Mouse (Mus musculus) hindbrain, embryonic 15.5 days (tissue): ENCODE measurements around the gene Elf2. TPM values are rescaled to one million over a fixed set of nuclear protein-coding genes. Genes with fewer than 3 reads are reported as not detected.
A peak's percentile ranks its signal among the peaks of the same experiment; 100 is the strongest.

Experiments used
- ATAC-seq: fragments of 200-750 bp; cut with Nextera tagmentation; 2 replicates; pipeline ENCODE4 v1.8.0; 2017; ENCODE audit warnings: low read depth, moderate number of reproducible peaks, moderate TSS enrichment; ENCODE audit not compliant: low FRiP score
- H3K27ac ChIP-seq: fragments of 300-500 bp; sonication (generic); replicated peaks from 2 replicates; pipeline ENCODE4 v1.5.1; 2015; ENCODE audit warnings: mild to moderate bottlenecking, inconsistent platforms
- H3K27me3 ChIP-seq: fragments of 300-500 bp; sonication (generic); 2 replicates; pipeline ENCODE4 v1.6.1; 2015; ENCODE audit warnings: control low read depth, inconsistent platforms
- H3K36me3 ChIP-seq: fragments of 300-500 bp; sonication (generic); 2 replicates; pipeline ENCODE4 v1.6.1; 2015; ENCODE audit warnings: control low read depth, inconsistent platforms
- H3K4me1 ChIP-seq: fragments of 300-500 bp; sonication (generic); replicated peaks from 2 replicates; pipeline ENCODE4 v1.6.1; 2015; ENCODE audit warnings: control low read depth, inconsistent platforms
- H3K4me2 ChIP-seq: fragments of 300-500 bp; sonication (generic); 2 replicates; pipeline ENCODE4 v1.6.1; 2015; ENCODE audit warnings: moderate library complexity, mild to moderate bottlenecking, inconsistent platforms
- H3K4me3 ChIP-seq: fragments of 300-500 bp; sonication (generic); 2 replicates; pipeline ENCODE4 v1.5.1; 2015; ENCODE audit warnings: mild to moderate bottlenecking, inconsistent platforms
- H3K9ac ChIP-seq: fragments of 300-500 bp; sonication (generic); 2 replicates; pipeline ENCODE4 v1.6.1; 2015; ENCODE audit warnings: inconsistent platforms
- H3K9me3 ChIP-seq: fragments of 300-500 bp; sonication (generic); 2 replicates; pipeline ENCODE4 v1.6.1; 2016; ENCODE audit warnings: control low read depth, inconsistent platforms
- WGBS: fragments of 180-500 bp; shearing (Covaris S2); methylation state at CpG from one replicate; pipeline ENCODE4 v1.1.7; 2015; 5-methylcytosine and 5-hydroxymethylcytosine counted together
- polyA plus RNA-seq: library from polyadenylated mRNA; unstranded; fragments of >200 nt; fragmentation: Nextera tagmentation; extraction: Ambion mirVana; gene quantifications from 2 replicates; pipeline ENCODE4 v1.2.1, GENCODE M21; 2015

Elf2 gene
- polyA plus RNA-seq, 1 experiment from 2014 or later = 34.2 TPM

GRCm38 (mm10) chr3:51375307-51376265 lies 35.1 kb upstream of the Elf2 start:
- peaks cover 5% of the 10 kb centered on the region; the same call in 1 of the 2 replicates for H3K4me1 ChIP-seq
- H3K36me3 ChIP-seq = no peaks in the 10 kb centered on the region
- no peak overlapping the region for H3K4me2 ChIP-seq
- ATAC-seq = no peak
- H3K9me3 ChIP-seq = no peaks in the 10 kb centered on the region
- H3K27ac ChIP-seq = no peak overlapping the region
- no peak overlapping the region for H3K9ac ChIP-seq
- WGBS = 90% methylated on average over 19 of the region's 19 CpGs
- H3K4me3 ChIP-seq = no peak overlapping the region
- no peaks in the 10 kb centered on the region for H3K27me3 ChIP-seq

DNA sequence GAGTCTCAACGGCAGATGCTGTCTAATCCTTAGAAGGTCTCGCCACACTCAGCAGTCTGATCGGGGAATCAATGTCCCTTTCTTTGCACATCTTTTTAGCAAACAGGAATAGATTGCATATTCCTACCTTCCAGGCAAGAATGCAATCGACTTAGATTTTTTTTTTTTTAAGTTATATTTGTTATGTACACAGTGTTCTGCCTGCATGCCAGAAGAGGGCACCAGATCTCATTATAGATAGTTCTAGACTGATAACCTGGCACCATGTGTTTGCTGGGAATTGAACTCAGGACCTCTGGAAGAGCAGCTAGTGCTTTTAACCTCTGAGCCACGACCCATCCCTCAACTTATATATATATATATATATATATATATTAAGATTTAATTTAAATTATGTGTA lies 33.1 kb upstream of the Elf2 start:
- no peak overlapping the region for H3K27ac ChIP-seq
- H3K4me2 ChIP-seq = no peak overlapping the region
- H3K9ac ChIP-seq = no peak overlapping the region
- H3K4me3 ChIP-seq = no peak overlapping the region
- ATAC-seq = no peak
- 77% methylated on average over 5 of the region's 5 CpGs for WGBS
- no peaks in the 10 kb centered on the region for H3K9me3 ChIP-seq
- H3K27me3 ChIP-seq = no peaks in the 10 kb centered on the region
- H3K4me1 ChIP-seq = peaks cover 5% of the 10 kb centered on the region; the same call in 1 of the 2 replicates
- H3K36me3 ChIP-seq = no peaks in the 10 kb centered on the region

GRCm38 (mm10) chr3:51372883-51373282 lies 32.4 kb upstream of the Elf2 start:
- Histone ChIP-seq H3K4me2 (no peak overlapping the region), H3K4me3 (no peak overlapping the region), H3K27ac (no peak overlapping the region), H3K36me3 (no peaks in the 10 kb centered on the region), H3K4me1 (no peaks in the 10 kb centered on the region), H3K9me3 (no peaks in the 10 kb centered on the region), H3K9ac (no peak overlapping the region), H3K27me3 (no peaks in the 10 kb centered on the region)
- no peak for ATAC-seq
- WGBS = 80% methylated on average over 5 of the region's 5 CpGs

GRCm38 (mm10) chr3:51371826-51372225 lies 31.4 kb upstream of the Elf2 start:
- H3K4me2 ChIP-seq = no peak overlapping the region
- no peaks in the 10 kb centered on the region for H3K9me3 ChIP-seq
- no peaks in the 10 kb centered on the region for H3K4me1 ChIP-seq
- H3K27ac ChIP-seq = no peak overlapping the region
- ATAC-seq = no peak
- H3K4me3 ChIP-seq = no peak overlapping the region
- no peak overlapping the region for H3K9ac ChIP-seq
- no peaks in the 10 kb centered on the region for H3K36me3 ChIP-seq
- 73% methylated on average over 2 of the region's 2 CpGs for WGBS
- no peaks in the 10 kb centered on the region for H3K27me3 ChIP-seq

DNA sequence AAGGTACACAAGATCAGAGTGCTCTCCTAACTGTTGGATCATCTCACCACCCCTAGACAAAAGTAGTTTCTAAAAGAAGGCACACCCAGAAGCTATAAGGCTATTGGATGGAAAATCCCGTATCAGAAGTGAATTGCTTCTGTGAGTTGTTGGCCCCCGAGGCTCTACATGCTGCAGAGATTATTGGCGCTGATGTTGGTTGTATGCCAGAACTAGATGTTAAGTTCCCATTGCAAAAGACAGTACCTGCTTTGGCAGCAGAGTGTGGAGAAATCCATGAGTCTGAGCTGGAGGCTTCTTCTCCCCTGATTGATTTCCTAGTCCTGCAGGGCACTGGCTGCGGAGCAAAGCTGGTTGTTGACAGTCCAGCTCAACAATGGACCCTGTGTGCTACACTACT lies 27.5 kb upstream of the Elf2 start:
- H3K9ac ChIP-seq = no peak overlapping the region
- H3K4me2 ChIP-seq = no peak overlapping the region
- ATAC-seq = no peak
- 81% methylated on average over 4 of the region's 4 CpGs for WGBS
- H3K36me3 ChIP-seq = no peaks in the 10 kb centered on the region
- peaks cover 11% of the 10 kb centered on the region for H3K4me1 ChIP-seq
- no peak overlapping the region for H3K4me3 ChIP-seq
- no peaks in the 10 kb centered on the region for H3K27me3 ChIP-seq
- no peaks in the 10 kb centered on the region for H3K9me3 ChIP-seq
- no peak overlapping the region for H3K27ac ChIP-seq

GRCm38 (mm10) chr3:51366926-51367325 lies 26.5 kb upstream of the Elf2 start:
- no peak overlapping the region for H3K4me3 ChIP-seq
- H3K4me1 ChIP-seq = peaks cover 11% of the 10 kb centered on the region
- 62% methylated on average over 4 of the region's 4 CpGs for WGBS
- H3K9ac ChIP-seq = no peak overlapping the region
- H3K36me3 ChIP-seq = no peaks in the 10 kb centered on the region
- no peaks in the 10 kb centered on the region for H3K27me3 ChIP-seq
- ATAC-seq = no peak
- no peak overlapping the region for H3K4me2 ChIP-seq
- H3K9me3 ChIP-seq = no peaks in the 10 kb centered on the region
- H3K27ac ChIP-seq = no peak overlapping the region

DNA sequence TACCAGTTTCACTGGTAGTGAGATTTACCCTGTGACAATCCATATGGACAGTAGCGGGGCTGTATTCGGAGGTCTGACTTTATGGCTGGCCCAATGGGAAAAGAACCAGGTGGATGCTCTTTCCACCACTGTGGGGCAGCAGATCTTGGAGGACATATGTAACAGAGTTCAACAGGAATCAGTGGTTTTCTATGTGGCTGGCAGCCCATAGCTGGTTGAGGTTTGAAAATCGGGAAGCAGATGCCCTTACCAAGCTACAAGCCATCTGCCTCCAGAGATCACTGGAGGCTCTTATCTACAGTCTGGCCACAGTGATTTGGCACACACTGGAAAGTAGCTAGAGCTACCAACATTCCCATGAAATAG lies 25.0 kb upstream of the Elf2 start:
- Histone ChIP-seq H3K9me3 (no peaks in the 10 kb centered on the region), H3K9ac (peak overlapping the region; percentile 42), H3K27me3 (peaks cover 9% of the 10 kb centered on the region), H3K4me3 (peak overlapping the region; percentile 42), H3K27ac (0 out of 2 replicates have a peak overlapping the region, but pooled peaks have one; percentile 42), H3K36me3 (no peaks in the 10 kb centered on the region), H3K4me2 (peak overlapping the region; percentile 90), H3K4me1 (peaks cover 11% of the 10 kb centered on the region)
- 19% methylated on average over 3 of the region's 3 CpGs for WGBS
- no peak for ATAC-seq

DNA sequence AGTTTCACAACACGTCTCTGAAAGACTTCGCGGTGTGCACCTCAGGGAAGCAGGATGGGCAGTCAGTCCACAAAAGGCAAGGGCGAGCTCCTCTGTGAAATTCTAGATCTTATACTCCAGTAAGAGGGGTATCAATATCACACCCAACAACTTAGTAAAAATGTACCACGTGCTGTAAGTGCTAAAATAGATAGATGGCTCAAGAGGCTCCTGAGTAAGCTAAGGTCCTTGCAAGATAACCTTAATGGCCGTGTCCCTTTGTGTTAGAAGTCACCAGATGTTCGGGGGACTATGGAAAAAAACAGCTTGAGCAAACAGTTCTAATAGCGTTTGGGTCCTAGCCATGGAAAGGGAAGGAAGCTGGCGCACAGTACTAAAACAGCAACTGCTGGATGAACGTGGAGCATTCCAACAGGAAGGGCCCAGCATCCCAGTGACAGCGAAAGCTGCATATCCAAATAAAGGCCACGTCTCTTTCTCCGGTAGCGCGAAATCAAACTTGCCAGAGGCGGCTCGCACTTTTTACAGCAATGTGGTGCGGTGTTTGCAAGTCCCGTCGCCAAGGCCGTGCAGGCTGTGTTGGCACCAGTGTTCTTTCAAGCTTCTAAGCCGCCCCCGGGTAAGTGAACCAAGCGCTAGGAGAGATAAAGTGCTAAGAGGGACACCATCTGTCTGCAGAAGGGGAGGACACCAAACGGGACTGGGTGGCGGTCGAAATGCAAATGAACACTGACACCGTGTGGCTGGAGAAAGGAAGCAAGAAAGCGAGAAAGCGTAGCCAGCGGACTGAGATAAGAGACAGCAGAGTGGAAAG lies 24.4 kb upstream of the Elf2 start:
- Histone ChIP-seq H3K9ac (peak overlapping the region; percentile 42), H3K9me3 (no peaks in the 10 kb centered on the region), H3K27ac (0 out of 2 replicates have a peak overlapping the region, but pooled peaks have one; percentile 42), H3K4me3 (peak overlapping the region; percentile 42), H3K4me1 (peaks cover 11% of the 10 kb centered on the region), H3K4me2 (peak overlapping the region; percentile 90), H3K27me3 (peaks cover 13% of the 10 kb centered on the region), H3K36me3 (no peaks in the 10 kb centered on the region)
- ATAC-seq = peak; percentile 90
- 7% methylated on average over 31 of the region's 31 CpGs for WGBS

DNA sequence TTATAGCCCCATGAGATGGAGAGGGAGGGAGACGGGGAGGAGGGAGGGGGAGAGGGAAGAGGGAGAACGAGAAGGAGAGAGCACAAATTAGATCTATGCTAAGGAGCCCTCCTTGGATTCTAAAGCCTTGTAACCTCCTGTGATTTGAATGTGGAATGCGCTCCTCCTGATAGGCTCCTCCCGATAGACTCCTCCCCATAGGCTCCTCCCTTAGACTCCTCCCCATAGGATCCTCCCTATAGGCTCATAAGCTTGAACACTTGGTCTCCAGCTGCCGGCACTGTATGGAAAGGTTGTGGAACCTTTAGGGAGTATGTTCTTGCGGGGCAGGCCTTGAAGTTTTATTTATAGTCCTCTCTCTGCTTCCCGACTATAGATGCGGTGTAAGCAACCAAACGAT lies 20.6 kb upstream of the Elf2 start:
- no peak overlapping the region for H3K9ac ChIP-seq
- H3K27me3 ChIP-seq = peaks cover 18% of the 10 kb centered on the region
- no peak overlapping the region for H3K27ac ChIP-seq
- 36% methylated on average over 9 of the region's 9 CpGs for WGBS
- no peak overlapping the region for H3K4me3 ChIP-seq
- ATAC-seq = no peak
- H3K4me2 ChIP-seq = no peak overlapping the region
- peaks cover 20% of the 10 kb centered on the region for H3K4me1 ChIP-seq
- H3K36me3 ChIP-seq = no peaks in the 10 kb centered on the region
- H3K9me3 ChIP-seq = no peaks in the 10 kb centered on the region

DNA sequence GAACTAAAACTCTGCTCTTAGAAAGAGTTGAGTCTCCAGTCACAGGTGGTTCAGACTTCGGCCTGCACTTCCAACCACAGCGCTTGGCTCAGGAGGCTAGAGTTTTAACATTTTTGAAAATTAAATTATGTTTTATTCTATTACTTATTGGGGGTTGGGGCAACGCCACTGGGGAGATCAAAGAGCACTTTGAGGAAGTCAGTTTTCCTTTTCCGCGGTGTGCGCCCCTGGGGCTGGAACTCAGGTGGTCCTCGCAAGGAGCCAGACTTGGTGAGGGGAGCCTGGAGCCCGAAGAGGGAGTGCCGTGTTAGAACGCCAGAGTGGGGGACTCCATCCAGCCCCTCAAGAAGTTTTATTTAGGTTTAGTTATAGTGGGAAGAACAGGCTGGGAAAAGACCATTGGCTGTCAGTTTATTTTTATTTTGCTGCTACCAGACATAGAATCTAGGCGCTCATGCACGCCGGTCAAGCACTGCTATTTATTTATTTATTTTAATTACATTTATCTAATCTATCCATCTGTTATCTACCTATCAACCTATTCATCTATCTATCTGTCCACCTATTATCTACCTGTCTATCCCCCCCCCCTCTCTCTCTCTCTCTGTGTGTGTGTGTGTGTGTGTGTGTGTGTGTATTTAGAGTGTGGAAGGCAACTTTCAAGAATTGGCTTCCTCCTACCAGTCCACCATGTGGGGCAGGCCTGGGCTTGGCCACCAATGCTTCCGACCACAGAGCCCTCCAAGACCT lies 19.3 kb upstream of the Elf2 start:
- peaks cover 18% of the 10 kb centered on the region for H3K27me3 ChIP-seq
- H3K4me2 ChIP-seq = peak overlapping the region; percentile 75
- H3K4me1 ChIP-seq = peaks cover 13% of the 10 kb centered on the region
- no peaks in the 10 kb centered on the region for H3K36me3 ChIP-seq
- H3K4me3 ChIP-seq = peak overlapping the region; percentile 48; the same call in 1 of the 2 replicates
- no peak overlapping the region for H3K9ac ChIP-seq
- ATAC-seq = no peak
- 26% methylated on average over 14 of the region's 14 CpGs for WGBS
- H3K9me3 ChIP-seq = no peaks in the 10 kb centered on the region
- no peak overlapping the region for H3K27ac ChIP-seq

- WGBS = under 1% methylated on average over 50 of the region's 50 CpGs
- H3K27ac ChIP-seq = no peak overlapping the region
These were observed 18.4 kb upstream of the Elf2 start for GRCm38 (mm10) chr3:51358660-51359557.

More at GRCm38 (mm10) chr3:51358660-51359557, 18.4 kb upstream of the Elf2 start:
- Histone ChIP-seq H3K4me2 (peak overlapping the region; percentile 75), H3K4me1 (peaks cover 9% of the 10 kb centered on the region), H3K4me3 (peak overlapping the region; percentile 48), H3K9ac (peak overlapping the region; percentile 37; the same call in 1 of the 2 replicates), H3K27me3 (peaks cover 18% of the 10 kb centered on the region), H3K36me3 (no peaks in the 10 kb centered on the region), H3K9me3 (no peaks in the 10 kb centered on the region)
- ATAC-seq = peak; percentile 52
